Mouse (Mus musculus) C2C12 (cell line): Measurements from ENCODE around the gene Pfkp. TPM values are rescaled to one million over a fixed set of nuclear protein-coding genes. Genes with fewer than 3 reads are reported as not detected.

Source experiments
- H3K27me3 ChIP-seq: one replicate; pipeline ENCODE4 v1.6.1; 2011; ENCODE audit not compliant: control insufficient read depth, insufficient read depth, insufficient read length
- H3K36me3 ChIP-seq: one replicate; pipeline ENCODE4 v1.6.1; 2011; ENCODE audit not compliant: control insufficient read depth, insufficient read depth
- H3K4me3 ChIP-seq: one replicate; pipeline ENCODE4 v1.5.1; 2011; ENCODE audit warnings: mild to moderate bottlenecking, control low read depth; ENCODE audit not compliant: poor library complexity, insufficient read depth, severe bottlenecking
- H3K79me2 ChIP-seq: one replicate; pipeline ENCODE4 v1.6.1; 2011; ENCODE audit not compliant: control insufficient read depth, insufficient read depth
- H3K79me3 ChIP-seq: one replicate; pipeline ENCODE4 v1.6.1; 2011; ENCODE audit warnings: low read depth, control low read depth
- H3ac ChIP-seq: one replicate; pipeline ENCODE3; 2011; ENCODE audit warnings: low read depth; ENCODE audit not compliant: control insufficient read depth, insufficient read length
- CEBPB ChIP-seq: IDR thresholded peaks from one replicate; pipeline ENCODE4 v1.6.1; 2011; ENCODE audit warnings: low read depth, mild to moderate bottlenecking, control low read depth, moderate library complexity
- CTCF ChIP-seq: IDR thresholded peaks from one replicate; pipeline ENCODE4 v1.5.1; 2011; ENCODE audit not compliant: control insufficient read depth, insufficient read depth, insufficient read length
- FOSL1 ChIP-seq: IDR thresholded peaks from one replicate; pipeline ENCODE4 v1.8.0; 2011; ENCODE audit warnings: mild to moderate bottlenecking, low read length; ENCODE audit not compliant: poor library complexity, insufficient read depth, severe bottlenecking
- MAX ChIP-seq: IDR thresholded peaks from one replicate; pipeline ENCODE4 v1.6.1; 2011; ENCODE audit warnings: mild to moderate bottlenecking, control low read depth
- MYOD1 ChIP-seq: IDR thresholded peaks from one replicate; pipeline ENCODE4 v1.6.1; 2011; ENCODE audit warnings: low read depth; ENCODE audit not compliant: control insufficient read depth, insufficient read length
- MYOG ChIP-seq: IDR thresholded peaks from one replicate; pipeline ENCODE4 v1.6.1; 2011; ENCODE audit not compliant: control insufficient read depth, insufficient read length; ENCODE audit errors: extremely low read depth
- USF1 ChIP-seq: IDR thresholded peaks from one replicate; pipeline ENCODE4 v1.6.1; 2011; ENCODE audit warnings: low read depth, mild to moderate bottlenecking, control low read depth, moderate library complexity
- polyA plus RNA-seq: library from polyadenylated mRNA; unstranded; fragments of >200 nt; fragmentation: generic; extraction: Trizol; gene quantifications from one replicate; pipeline ENCODE4 v1.2.1, GENCODE M21; 2012; ENCODE audit warnings: missing spikeins

The Pfkp gene
- polyA plus RNA-seq, 1 experiment, result 38.7 TPM

DNA sequence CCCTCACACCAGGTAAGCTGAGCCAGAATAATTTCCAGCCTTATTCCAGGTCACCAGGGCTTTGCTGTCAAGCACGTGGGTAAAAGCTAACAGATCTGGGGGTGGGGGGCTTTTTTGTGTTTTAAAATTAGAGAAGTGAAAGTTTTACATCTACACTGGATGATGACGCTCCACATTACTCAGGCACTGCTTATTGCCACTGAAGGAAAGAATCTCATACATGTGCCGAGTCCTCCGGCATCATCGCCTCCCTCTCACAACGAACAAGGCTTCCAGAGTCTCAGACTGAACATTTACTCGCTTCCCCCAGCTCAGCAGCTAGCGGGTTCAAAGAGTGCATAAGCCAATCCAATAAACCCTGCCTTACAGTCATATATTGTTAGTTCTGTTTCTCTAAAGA is 16.1 kb downstream of the Pfkp start:
- TF ChIP-seq MYOD1, result no peak
- no peak for TF ChIP-seq MYOG
- no peak for TF ChIP-seq CEBPB
- TF ChIP-seq USF1, result no peak
- TF ChIP-seq CTCF, result no peak
- TF ChIP-seq MAX, result no peak
- no peak for TF ChIP-seq FOSL1
- H3K27me3 ChIP-seq, result no peaks in the 10 kb centered on the region
- H3K4me3 ChIP-seq, result no peak overlapping the region
- H3K36me3 ChIP-seq, result no peaks in the 10 kb centered on the region
- H3ac ChIP-seq, result no peak overlapping the region
- H3K79me3 ChIP-seq, result no peaks in the 10 kb centered on the region
- H3K79me2 ChIP-seq, result no peaks in the 10 kb centered on the region

DNA sequence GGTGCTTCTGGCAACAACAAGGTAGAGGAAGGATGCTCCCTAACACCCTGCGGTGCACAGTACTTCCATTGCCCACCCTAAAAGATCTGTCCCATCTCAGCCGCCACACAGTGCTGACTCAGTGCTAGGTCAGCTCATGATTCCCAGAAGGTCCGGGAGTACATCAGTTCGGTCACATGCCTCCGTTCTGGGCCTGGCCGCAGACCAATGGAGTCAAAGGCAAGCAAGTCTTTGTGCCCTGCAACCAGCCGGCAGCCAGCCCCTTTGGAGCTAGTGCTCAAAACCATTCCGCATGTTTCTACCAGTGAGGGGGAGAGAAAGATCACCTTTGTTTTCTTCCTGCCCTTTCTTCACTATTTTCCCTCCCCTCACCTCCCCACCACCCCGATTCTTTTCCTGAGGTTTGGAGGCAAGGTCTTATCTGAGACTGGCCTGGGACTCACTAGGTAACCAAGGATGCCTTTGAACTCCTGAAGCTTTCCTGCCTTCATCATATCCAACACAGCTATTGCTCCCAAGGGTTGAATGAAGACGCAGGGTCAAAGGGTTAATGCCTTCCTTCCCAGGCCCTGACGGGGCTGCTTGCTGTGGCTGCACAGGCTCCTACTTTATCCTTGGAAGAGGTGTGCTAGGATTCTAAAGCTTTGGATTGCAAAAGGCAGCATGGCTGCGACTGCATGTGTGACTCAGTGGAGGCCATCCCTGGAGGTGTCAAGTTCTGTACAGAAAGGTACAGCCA is 16.6 kb downstream of the Pfkp start:
- Histone ChIP-seq H3K4me3 (no peak overlapping the region), H3K27me3 (no peaks in the 10 kb centered on the region), H3ac (no peak overlapping the region), H3K36me3 (no peaks in the 10 kb centered on the region), H3K79me3 (no peaks in the 10 kb centered on the region), H3K79me2 (no peaks in the 10 kb centered on the region)
- no peak for TF ChIP-seq MYOG
- no peak for TF ChIP-seq FOSL1
- TF ChIP-seq USF1, result no peak
- no peak for TF ChIP-seq MYOD1
- no peak for TF ChIP-seq CEBPB
- TF ChIP-seq MAX, result no peak
- no peak for TF ChIP-seq CTCF

DNA sequence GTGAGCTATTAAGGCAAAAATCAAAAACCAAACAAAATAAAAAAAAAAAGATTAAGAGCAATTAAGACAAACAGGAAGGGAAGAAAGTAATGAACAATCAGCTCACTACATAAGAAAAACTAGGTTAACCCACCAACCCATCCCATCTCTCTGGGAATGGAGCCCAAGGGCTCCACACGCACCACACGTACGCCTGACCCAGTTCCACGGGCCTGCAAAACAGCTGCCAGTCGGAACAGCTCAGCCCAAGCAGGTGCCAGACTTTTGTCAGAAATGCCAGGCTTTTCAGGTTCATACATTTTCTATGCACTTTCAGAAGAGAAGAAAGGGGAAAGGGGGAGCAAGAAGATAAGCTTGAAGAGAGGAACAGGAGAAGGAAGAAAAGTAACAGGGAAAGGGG is 17.9 kb downstream of the Pfkp start:
- no peak overlapping the region for H3K4me3 ChIP-seq
- no peaks in the 10 kb centered on the region for H3K79me2 ChIP-seq
- H3K79me3 ChIP-seq, result no peaks in the 10 kb centered on the region
- H3ac ChIP-seq, result no peak overlapping the region
- TF ChIP-seq MYOG, result no peak
- TF ChIP-seq MAX, result no peak
- no peak for TF ChIP-seq MYOD1
- TF ChIP-seq USF1, result no peak
- no peak for TF ChIP-seq CTCF
- TF ChIP-seq FOSL1, result no peak
- no peaks in the 10 kb centered on the region for H3K36me3 ChIP-seq
- no peaks in the 10 kb centered on the region for H3K27me3 ChIP-seq

DNA sequence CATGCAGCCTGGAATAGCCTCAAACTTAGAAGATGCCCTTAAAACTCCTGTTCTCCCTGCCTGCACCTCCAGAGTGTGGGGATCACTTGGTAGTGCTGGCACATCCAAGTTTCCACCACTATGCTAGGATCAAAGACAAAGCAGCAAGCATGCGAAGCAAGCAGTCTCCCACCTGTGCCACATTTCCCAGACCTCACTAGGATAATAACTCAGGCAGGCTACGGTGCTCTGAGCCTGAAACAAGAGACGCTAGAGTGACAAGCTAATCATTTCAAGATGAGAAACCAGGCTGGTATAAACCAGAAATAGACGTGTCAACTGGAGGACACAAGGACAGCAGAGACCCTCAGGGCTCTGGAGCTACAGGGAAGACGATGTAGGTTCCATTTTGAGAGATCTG is 18.6 kb downstream of the Pfkp start:
- Histone ChIP-seq H3K4me3 (no peak overlapping the region), H3K79me2 (no peaks in the 10 kb centered on the region), H3K79me3 (no peaks in the 10 kb centered on the region), H3ac (no peak overlapping the region), H3K27me3 (no peaks in the 10 kb centered on the region), H3K36me3 (no peaks in the 10 kb centered on the region)
- TF ChIP-seq CEBPB, result no peak
- TF ChIP-seq MAX, result no peak

DNA sequence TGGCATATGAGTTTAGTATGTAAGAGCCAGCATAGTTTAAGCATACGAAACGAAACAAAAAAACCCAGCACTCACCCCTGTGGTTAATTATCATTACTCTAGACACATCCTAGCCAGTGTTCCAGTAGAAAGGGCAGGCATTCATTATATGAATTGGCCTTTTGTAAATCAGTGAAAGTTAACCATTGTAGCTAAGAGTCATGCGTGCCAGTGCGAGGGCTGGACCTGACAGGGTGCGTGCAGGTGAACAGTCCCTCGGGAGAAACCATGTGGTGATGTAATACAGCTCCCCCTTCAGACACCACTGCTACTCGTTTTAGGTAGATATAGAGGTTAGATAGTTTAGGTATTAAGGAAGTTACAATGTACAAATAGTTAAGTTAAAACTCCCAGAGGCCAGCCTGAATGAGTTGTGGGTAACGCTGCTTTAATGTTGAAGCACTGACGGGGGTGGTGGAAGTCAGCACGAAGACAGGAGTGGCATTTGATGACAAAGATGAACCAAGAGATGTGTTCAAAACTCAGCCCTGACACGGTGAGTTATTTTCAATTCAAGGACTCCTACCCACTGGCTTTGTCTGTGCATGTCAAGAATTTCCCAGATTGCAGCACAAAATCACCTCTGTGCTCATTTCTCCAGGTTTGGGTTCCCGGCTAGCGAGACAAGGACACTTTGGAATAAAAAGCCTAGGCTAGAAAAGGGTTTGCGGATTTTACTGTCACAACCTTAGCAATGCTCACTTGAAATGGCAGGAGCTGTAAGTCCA is 19.4 kb downstream of the Pfkp start:
- Histone ChIP-seq H3K79me3 (no peaks in the 10 kb centered on the region), H3ac (no peak overlapping the region), H3K36me3 (no peaks in the 10 kb centered on the region), H3K79me2 (no peaks in the 10 kb centered on the region), H3K27me3 (no peaks in the 10 kb centered on the region), H3K4me3 (no peak overlapping the region)
- TF ChIP-seq MYOD1, result no peak
- TF ChIP-seq CEBPB, result no peak

DNA sequence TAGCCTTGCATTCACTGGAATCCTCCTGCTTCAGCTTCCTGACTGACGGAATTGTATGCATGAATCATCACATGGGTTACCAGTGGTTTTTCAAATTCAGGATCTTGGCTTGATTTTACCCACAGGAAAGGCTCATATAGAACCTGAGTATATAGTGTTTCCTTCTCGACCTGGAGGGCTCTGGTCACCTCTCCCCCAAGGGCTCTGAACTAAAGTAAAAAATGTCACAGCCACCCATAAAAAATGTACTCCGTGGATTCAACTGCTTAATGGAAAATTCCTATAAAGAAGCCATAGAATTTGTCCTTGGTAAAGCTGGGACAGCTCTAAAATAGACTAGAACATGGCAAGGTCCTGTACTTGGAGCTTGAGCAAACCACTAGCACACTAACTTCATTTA is 20.3 kb downstream of the Pfkp start:
- no peaks in the 10 kb centered on the region for H3K27me3 ChIP-seq
- no peak overlapping the region for H3ac ChIP-seq
- TF ChIP-seq CTCF (no peak), MYOD1 (no peak), MYOG (no peak), USF1 (no peak), FOSL1 (no peak), MAX (no peak), CEBPB (no peak)
- no peak overlapping the region for H3K4me3 ChIP-seq
- no peaks in the 10 kb centered on the region for H3K79me3 ChIP-seq
- no peaks in the 10 kb centered on the region for H3K36me3 ChIP-seq
- no peaks in the 10 kb centered on the region for H3K79me2 ChIP-seq
